Comparison of ENCODE assay signal across 8 mouse cellular contexts in the genomic region with DNA sequence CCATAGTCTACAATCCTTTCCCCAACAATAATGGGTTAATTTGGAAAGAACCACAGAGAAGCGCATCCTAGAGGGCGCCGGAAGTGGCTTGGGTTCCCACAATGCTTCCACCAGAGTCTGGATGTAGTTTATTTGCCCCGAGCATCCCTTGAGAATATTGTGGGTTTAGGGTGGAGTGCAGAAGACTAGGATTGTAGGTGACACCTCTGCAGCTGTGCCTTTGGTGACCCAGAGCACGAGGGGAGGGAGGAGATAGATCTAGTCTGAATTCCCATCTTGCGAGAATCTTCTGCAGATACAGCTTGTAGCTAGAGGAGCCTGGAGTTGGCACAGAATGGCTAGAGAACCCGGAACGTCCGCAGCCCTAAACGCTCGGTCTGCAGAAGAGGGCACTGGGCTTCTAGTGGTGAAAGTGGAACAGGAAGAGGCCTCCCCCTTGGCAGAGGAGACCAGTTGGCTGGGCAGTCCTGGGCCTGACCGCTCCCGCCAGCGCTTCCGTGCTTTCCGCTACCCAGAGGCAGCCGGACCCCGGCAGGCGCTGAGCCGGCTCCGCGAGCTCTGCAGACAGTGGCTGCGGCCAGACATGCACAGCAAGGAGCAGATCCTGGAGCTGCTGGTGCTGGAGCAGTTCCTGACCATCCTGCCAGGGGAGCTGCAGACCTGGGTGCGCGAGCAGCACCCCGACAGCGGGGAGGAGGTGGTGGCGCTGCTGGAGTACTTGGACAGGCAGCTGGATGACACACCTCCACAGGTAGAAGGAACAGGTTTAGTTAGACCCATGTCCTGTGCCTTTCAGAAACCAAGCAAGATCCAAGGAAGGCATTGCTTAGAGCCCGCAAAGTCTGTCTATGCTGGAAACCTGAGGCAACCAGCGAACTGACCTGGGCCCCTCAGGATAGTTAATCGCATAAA. TPM values are rescaled to one million over a fixed set of nuclear protein-coding genes. Genes with fewer than 3 reads are reported as not detected.
DNase-seq lines count a peak whose midpoint lies in the region; ATAC-seq lines count a peak whose summit lies in the region.
"Not testable (repeated sequence)": the region's sequence is repeated elsewhere in the genome, so short reads cannot be mapped to it uniquely, and the experiment has no call there.

A gene (plus strand): TSS at position 149 of the 912 bp plus-strand sequence.
A gene (minus strand): TSS at position 683 of the 912 bp plus-strand sequence.

- H3K4me1 ChIP-seq in hindbrain, embryonic 16.5 days (ENCODE audit: control insufficient read depth, insufficient read depth, low read depth, low read length), result peaks cover 13% of the 10 kb centered on the region
- not testable (repeated sequence) for H3K4me1 ChIP-seq in lung, embryonic 16.5 days (replicated peaks; ENCODE audit: control insufficient read depth, insufficient read depth, low read length)

- peak within 1 kb of the TSS; percentile 83 for H3K27ac ChIP-seq in hindbrain, embryonic 16.5 days (ENCODE audit: low read depth, low read length)
- peak within 1 kb of the TSS; percentile 88 for H3K27ac ChIP-seq in lung, embryonic 16.5 days (ENCODE audit: low read length)

- peak within 1 kb of the TSS; percentile 71 for H3K9ac ChIP-seq in hindbrain, embryonic 16.5 days (ENCODE audit: low read depth, low read length)
- H3K9ac ChIP-seq in lung, embryonic 16.5 days (ENCODE audit: low read length), result peak within 1 kb of the TSS; percentile 72

- WGBS in hindbrain, embryonic 16.5 days, result 3% methylated on average over 26 of the region's 31 CpGs
- 2% methylated on average over 29 of the region's 31 CpGs for WGBS in lung, embryonic 16.5 days

- peak; percentile 39 for DNase-seq in adrenal gland, adult 8-10 months
- DNase-seq in embryo, embryonic 11.5 days (ENCODE audit: low read depth, low spot score), result peak; percentile 45
- DNase-seq in gastrocnemius, postnatal 14 days, result peak; percentile 63
- peak; percentile 70 to 75 for DNase-seq in layer of hippocampus, postnatal 36 days
- DNase-seq in ovary, adult 18-20 months (ENCODE audit: low spot score), result peak; percentile 40
- peak; percentile 11 for DNase-seq in thymus, postnatal 25 days

- peak within 1 kb of the TSS; percentile 72 for H3K4me2 ChIP-seq in hindbrain, embryonic 16.5 days (ENCODE audit: low read length)
- H3K4me2 ChIP-seq in lung, embryonic 16.5 days (ENCODE audit: low read depth, low read length), result peak within 1 kb of the TSS; percentile 82

- peak; percentile 95 for ATAC-seq in hindbrain, embryonic 16.5 days
- peak; percentile 93 for ATAC-seq in lung, embryonic 16.5 days (ENCODE audit: low read depth)

- not testable (repeated sequence) for H3K36me3 ChIP-seq in hindbrain, embryonic 16.5 days (ENCODE audit: control insufficient read depth, insufficient read depth, low read length); lung, embryonic 16.5 days (ENCODE audit: control insufficient read depth, insufficient read depth, low read length)

- peak within 1 kb of the TSS; percentile 63 for H3K4me3 ChIP-seq in hindbrain, embryonic 16.5 days (ENCODE audit: low read length)
- H3K4me3 ChIP-seq in lung, embryonic 16.5 days (ENCODE audit: low read length), result peak within 1 kb of the TSS; percentile 67

- intact Hi-C loops in gastrocnemius, postnatal 14 days (cut with DNase I; ENCODE audit: low total_unique reads), result not testable (repeated sequence)

- not testable (repeated sequence) for H3K9me3 ChIP-seq in hindbrain, embryonic 16.5 days (ENCODE audit: control insufficient read depth, low read length); lung, embryonic 16.5 days (ENCODE audit: control insufficient read depth, low read length)

- H3K27me3 ChIP-seq in hindbrain, embryonic 16.5 days (replicated peaks; ENCODE audit: control insufficient read depth, insufficient read depth, low read length); lung, embryonic 16.5 days (ENCODE audit: control insufficient read depth, insufficient read depth, low read depth, low read length): not testable (repeated sequence)

RNA-seq across cellular contexts. Expression of the first gene that starts in this region (rescaled TPM):
- 1 to 10 TPM; 2.5 to 4.9 (median 3.8) TPM for total RNA-seq in adrenal gland, adult 8-10 months (2022)
- total RNA-seq in gastrocnemius, postnatal 14 days (2021), result under 1 TPM; 0.76 to 0.86 TPM
- 10.8 and 11.3 TPM in 2 replicates for polyA plus RNA-seq in hindbrain, embryonic 16.5 days (2015; fragmentation: Nextera tagmentation; extraction: Ambion mirVana)
- total RNA-seq in layer of hippocampus, postnatal 36 days (2021), result 1 to 10 TPM; 6.1 to 7.0 TPM
- polyA plus RNA-seq in lung, embryonic 16.5 days (2015; fragmentation: Nextera tagmentation; extraction: Ambion mirVana), result 2.8 and 3.9 TPM in 2 replicates

RNA-seq across cellular contexts. Expression of the second gene that starts in this region (rescaled TPM):
- total RNA-seq in adrenal gland, adult 8-10 months (2022), result not detected
- not detected for total RNA-seq in gastrocnemius, postnatal 14 days (2021)
- polyA plus RNA-seq in hindbrain, embryonic 16.5 days (2015; fragmentation: Nextera tagmentation; extraction: Ambion mirVana), result not detected in 2 replicates
- total RNA-seq in layer of hippocampus, postnatal 36 days (2021), result not detected
- polyA plus RNA-seq in lung, embryonic 16.5 days (2015; fragmentation: Nextera tagmentation; extraction: Ambion mirVana), result not detected in 2 replicates

Comparison
In these comparisons a context has a peak if more than half of its experiments do, and no peak if none do; other contexts are left out.
1. Peak in every context shown above with its lines: DNase-seq, ATAC-seq, H3K4me3 ChIP-seq and H3K27ac ChIP-seq.
2. Peak in DNase-seq in gastrocnemius, postnatal 14 days; RNA of the genes that start here not detected or under 1 TPM.
3. DNase-seq: peak in every context shown above with its lines; median percentile 72 in layer of hippocampus, postnatal 36 days; 63 in gastrocnemius, postnatal 14 days; 45 in embryo, embryonic 11.5 days; 40 in ovary, adult 18-20 months; 39 in adrenal gland, adult 8-10 months; 11 in thymus, postnatal 25 days.